Mouse (Mus musculus): ENCODE data around the gene Grb14.

The Grb14 gene

DNA sequence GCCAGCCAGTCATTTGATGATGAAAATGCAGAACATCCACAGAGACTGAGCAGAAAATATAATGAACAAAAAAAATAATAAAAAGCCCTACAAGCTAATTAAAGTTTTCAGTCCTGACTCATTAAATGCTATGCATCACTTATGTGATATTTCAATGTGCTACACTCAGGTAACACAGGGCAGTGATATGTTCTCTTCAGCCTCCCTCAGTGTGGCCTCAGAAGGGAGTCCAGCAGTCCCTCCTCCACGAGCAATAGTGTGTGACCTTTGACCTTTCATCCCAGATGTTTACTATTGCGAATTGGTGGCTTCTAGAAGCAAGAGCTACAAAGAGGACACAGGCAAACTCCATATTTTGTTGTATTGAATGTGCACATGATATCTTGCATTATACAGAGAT lies 146.5 kb downstream of the Grb14 start:
- no peak for DNase-seq (ENCODE audit: low spot score)
